ENCODE assay signal across 13 mouse cellular contexts in genomic region chr6:125378621-125379020, GRCm38 (mm10). TPM values are rescaled to one million over a fixed set of nuclear protein-coding genes. Genes with fewer than 3 reads are reported as not detected.
A peak's percentile ranks its signal among the peaks of the same experiment; 100 is the strongest.
DNase-seq lines count a peak whose midpoint lies in the region; ATAC-seq and TF ChIP-seq lines count a peak whose summit lies in the region.
"Had no signal": no experiment of that assay in that cellular context is flagged by ENCODE, and none has a peak within 500 bp of the region (broad histone marks: within the 10 kb centered on the region; RNA-seq: fewer than 3 reads in every experiment).

No protein-coding gene starts in this region.

- WGBS in forebrain, embryonic 10.5 days: 11% methylated on average over 6 of the region's 6 CpGs
- WGBS in forebrain, embryonic 12.5 days: 13% methylated on average over 6 of the region's 6 CpGs
- 15% methylated on average over 6 of the region's 6 CpGs for WGBS in kidney, embryonic 14.5 days
- 71% methylated on average over 6 of the region's 6 CpGs for WGBS in kidney, adult 2 months
- WGBS in embryonic facial prominence, embryonic 10.5 days: 15% methylated on average over 6 of the region's 6 CpGs
- WGBS in liver, embryonic 11.5 days: 23% methylated on average over 6 of the region's 6 CpGs

- H3K27ac ChIP-seq in forebrain, embryonic 10.5 days: no peak overlapping the region
- H3K27ac ChIP-seq in forebrain, embryonic 12.5 days: no peak overlapping the region
- no peak overlapping the region for H3K27ac ChIP-seq in kidney, embryonic 14.5 days (ENCODE audit: low read depth, low read length)
- H3K27ac ChIP-seq in kidney, adult 2 months (ENCODE audit: insufficient read depth, low read depth, low read length): no peak overlapping the region; the same call in 1 of the 2 replicates
- no peak overlapping the region for H3K27ac ChIP-seq in embryonic facial prominence, embryonic 10.5 days (replicated peaks)
- H3K27ac ChIP-seq in liver, embryonic 11.5 days (ENCODE audit: low read depth, low read length): no peak overlapping the region
- H3K27ac ChIP-seq: forebrain, embryonic 13.5 days; hindbrain, embryonic 13.5 days; macrophage had no signal

- H3K4me3 ChIP-seq in forebrain, embryonic 10.5 days: 0 out of 2 replicates have a peak overlapping the region, but pooled peaks have one; percentile 15
- no peak overlapping the region for H3K4me3 ChIP-seq in forebrain, embryonic 12.5 days (replicated peaks)
- H3K4me3 ChIP-seq in kidney, embryonic 14.5 days (ENCODE audit: low read length): no peak overlapping the region
- no peak overlapping the region for H3K4me3 ChIP-seq in kidney, adult 2 months (ENCODE audit: insufficient read depth, low read depth, low read length)
- peak overlapping the region; percentile 29 for H3K4me3 ChIP-seq in embryonic facial prominence, embryonic 10.5 days
- H3K4me3 ChIP-seq in liver, embryonic 11.5 days (ENCODE audit: low read depth, low read length): no peak overlapping the region
- H3K4me3 ChIP-seq: forebrain, embryonic 13.5 days; hindbrain, embryonic 13.5 days had no signal

- no peak overlapping the region for H3K9ac ChIP-seq in forebrain, embryonic 12.5 days
- H3K9ac ChIP-seq in kidney, embryonic 14.5 days (ENCODE audit: low read depth, low read length): no peak overlapping the region
- no peak overlapping the region for H3K9ac ChIP-seq in liver, embryonic 11.5 days (ENCODE audit: low read depth, low read length)
- H3K9ac ChIP-seq: forebrain, embryonic 13.5 days; hindbrain, embryonic 13.5 days had no signal

- H3K4me2 ChIP-seq in forebrain, embryonic 12.5 days: no peak overlapping the region
- peak overlapping the region; percentile 21 for H3K4me2 ChIP-seq in kidney, embryonic 14.5 days (replicated peaks; ENCODE audit: low read depth, low read length)
- H3K4me2 ChIP-seq in liver, embryonic 11.5 days: peak overlapping the region; percentile 33
- H3K4me2 ChIP-seq: forebrain, embryonic 13.5 days; hindbrain, embryonic 13.5 days had no signal

- no peak for DNase-seq in forebrain, embryonic 10.5 days (ENCODE audit: extremely low spot score, low spot score)
- DNase-seq in kidney, adult 2 months: no peak
- no peak for DNase-seq in embryonic facial prominence, embryonic 10.5 days (ENCODE audit: low spot score)
- no peak for DNase-seq in liver, embryonic 11.5 days (ENCODE audit: low spot score)
- no peak for DNase-seq in layer of hippocampus, adult 11-12 months (ENCODE audit: low spot score)
- DNase-seq in thymus, postnatal 25 days: no peak
- DNase-seq: cerebellum, adult 11 months; gastrocnemius, postnatal 14 days had no signal

- no peaks in the 10 kb centered on the region for H3K9me3 ChIP-seq in forebrain, embryonic 10.5 days
- no peaks in the 10 kb centered on the region for H3K9me3 ChIP-seq in forebrain, embryonic 12.5 days
- no peaks in the 10 kb centered on the region for H3K9me3 ChIP-seq in kidney, embryonic 14.5 days (ENCODE audit: control insufficient read depth, low read length)
- H3K9me3 ChIP-seq in embryonic facial prominence, embryonic 10.5 days: no peaks in the 10 kb centered on the region
- no peaks in the 10 kb centered on the region for H3K9me3 ChIP-seq in liver, embryonic 11.5 days (ENCODE audit: control insufficient read depth, low read length)
- H3K9me3 ChIP-seq: forebrain, embryonic 13.5 days; hindbrain, embryonic 13.5 days had no signal

- peaks cover 83% of the 10 kb centered on the region for H3K27me3 ChIP-seq in forebrain, embryonic 10.5 days (ENCODE audit: poor library complexity, severe bottlenecking)
- H3K27me3 ChIP-seq in forebrain, embryonic 12.5 days: peaks cover 83% of the 10 kb centered on the region
- H3K27me3 ChIP-seq in kidney, embryonic 14.5 days (ENCODE audit: control insufficient read depth, insufficient read depth, low read length): peaks cover 18% of the 10 kb centered on the region
- H3K27me3 ChIP-seq in kidney, adult 2 months (replicated peaks; ENCODE audit: control insufficient read depth, insufficient read depth, low read length): no peaks in the 10 kb centered on the region
- H3K27me3 ChIP-seq in embryonic facial prominence, embryonic 10.5 days (replicated peaks; ENCODE audit: low read depth, poor library complexity, severe bottlenecking): peaks cover 95% of the 10 kb centered on the region
- peaks cover 48% of the 10 kb centered on the region for H3K27me3 ChIP-seq in liver, embryonic 11.5 days (replicated peaks; ENCODE audit: control insufficient read depth, insufficient read depth, low read length)

- H3K36me3 ChIP-seq in forebrain, embryonic 10.5 days (replicated peaks): no peaks in the 10 kb centered on the region
- no peaks in the 10 kb centered on the region for H3K36me3 ChIP-seq in forebrain, embryonic 12.5 days (replicated peaks)
- H3K36me3 ChIP-seq in kidney, embryonic 14.5 days (ENCODE audit: control insufficient read depth, insufficient read depth, low read length): no peaks in the 10 kb centered on the region
- no peaks in the 10 kb centered on the region for H3K36me3 ChIP-seq in kidney, adult 2 months (ENCODE audit: control insufficient read depth, insufficient read depth, low read length)
- no peaks in the 10 kb centered on the region for H3K36me3 ChIP-seq in embryonic facial prominence, embryonic 10.5 days (replicated peaks)
- H3K36me3 ChIP-seq in liver, embryonic 11.5 days (ENCODE audit: control insufficient read depth, insufficient read depth, low read length): no peaks in the 10 kb centered on the region
- H3K36me3 ChIP-seq: hindbrain, embryonic 13.5 days had no signal

- H3K4me1 ChIP-seq in forebrain, embryonic 10.5 days: peaks cover 30% of the 10 kb centered on the region
- H3K4me1 ChIP-seq in forebrain, embryonic 12.5 days: peaks cover 26% of the 10 kb centered on the region
- H3K4me1 ChIP-seq in kidney, embryonic 14.5 days (ENCODE audit: control insufficient read depth, insufficient read depth, low read length): peaks cover 34% of the 10 kb centered on the region
- H3K4me1 ChIP-seq in kidney, adult 2 months (ENCODE audit: control insufficient read depth, insufficient read depth, low read length): peaks cover 11% of the 10 kb centered on the region
- H3K4me1 ChIP-seq in embryonic facial prominence, embryonic 10.5 days: peaks cover 33% of the 10 kb centered on the region
- peaks cover 14% of the 10 kb centered on the region for H3K4me1 ChIP-seq in liver, embryonic 11.5 days (replicated peaks; ENCODE audit: control insufficient read depth, insufficient read depth, low read length)

- TF ChIP-seq CTCF in kidney, adult 2 months (conservative IDR thresholded peaks at IDR 0.05; ENCODE audit: insufficient read depth, insufficient read length, low read depth, low read length): no peak

- no peak for ATAC-seq in forebrain, embryonic 12.5 days (ENCODE audit: low FRiP score)
- ATAC-seq in kidney, embryonic 14.5 days (ENCODE audit: low FRiP score, low TSS enrichment): no peak
- ATAC-seq in liver, embryonic 11.5 days (replicated peaks; ENCODE audit: low FRiP score): no peak
- ATAC-seq: forebrain, embryonic 13.5 days had no signal

- no peak for TF ChIP-seq POLR2A in kidney, adult 2 months (IDR thresholded peaks at IDR 0.05; ENCODE audit: low read depth, low read length)

RNA-seq across cellular contexts. Expression of gene Plekhg6, which starts 2.0 kb away (rescaled TPM):
- 0.07 TPM in 2 replicates for polyA plus RNA-seq in forebrain, embryonic 10.5 days (2016; fragmentation: Nextera tagmentation; extraction: Ambion mirVana)
- 0.05 and 0.09 TPM in 2 replicates for polyA plus RNA-seq in forebrain, embryonic 12.5 days (2016; fragmentation: Nextera tagmentation; extraction: Ambion mirVana)
- 3.8 and 6.1 TPM in 2 replicates for polyA plus RNA-seq in kidney, embryonic 14.5 days (2014; fragmentation: Nextera tagmentation; extraction: Ambion mirVana)
- 6.1 and 7.1 TPM in 2 replicates for polyA plus RNA-seq in kidney, adult 2 months (2012; rRNA removed)
- polyA plus RNA-seq in embryonic facial prominence, embryonic 10.5 days (2016; fragmentation: Nextera tagmentation; extraction: Ambion mirVana): 0.21 and 0.32 TPM in 2 replicates
- polyA plus RNA-seq in liver, embryonic 11.5 days (2014; fragmentation: Nextera tagmentation; extraction: Ambion mirVana): 0.30 and 0.35 TPM in 2 replicates
- polyA plus RNA-seq: macrophage had no signal

RNA-seq across cellular contexts. Expression of gene Tnfrsf1a, which starts 29.5 kb away (rescaled TPM):
- polyA plus RNA-seq in forebrain, embryonic 10.5 days (2016; fragmentation: Nextera tagmentation; extraction: Ambion mirVana): 24.1 and 24.4 TPM in 2 replicates
- polyA plus RNA-seq in forebrain, embryonic 12.5 days (2016; fragmentation: Nextera tagmentation; extraction: Ambion mirVana): 16.6 and 19.3 TPM in 2 replicates
- polyA plus RNA-seq in kidney, embryonic 14.5 days (2014; fragmentation: Nextera tagmentation; extraction: Ambion mirVana): 67.1 and 69.3 TPM in 2 replicates
- 98.6 and 109 TPM in 2 replicates for polyA plus RNA-seq in kidney, adult 2 months (2012; rRNA removed)
- 33.4 and 34.8 TPM in 2 replicates for polyA plus RNA-seq in embryonic facial prominence, embryonic 10.5 days (2016; fragmentation: Nextera tagmentation; extraction: Ambion mirVana)
- polyA plus RNA-seq in liver, embryonic 11.5 days (2014; fragmentation: Nextera tagmentation; extraction: Ambion mirVana): 37.0 and 38.0 TPM in 2 replicates

RNA-seq across cellular contexts. Expression of gene Scnn1a, which starts 58.2 kb away (rescaled TPM):
- polyA plus RNA-seq in forebrain, embryonic 10.5 days (2016; fragmentation: Nextera tagmentation; extraction: Ambion mirVana): 0.20 and 0.30 TPM in 2 replicates
- polyA plus RNA-seq in forebrain, embryonic 12.5 days (2016; fragmentation: Nextera tagmentation; extraction: Ambion mirVana): 0.24 and 0.49 TPM in 2 replicates
- 2.5 and 3.3 TPM in 2 replicates for polyA plus RNA-seq in kidney, embryonic 14.5 days (2014; fragmentation: Nextera tagmentation; extraction: Ambion mirVana)
- 83.5 and 89.5 TPM in 2 replicates for polyA plus RNA-seq in kidney, adult 2 months (2012; rRNA removed)
- 0.57 and 0.87 TPM in 2 replicates for polyA plus RNA-seq in embryonic facial prominence, embryonic 10.5 days (2016; fragmentation: Nextera tagmentation; extraction: Ambion mirVana)
- polyA plus RNA-seq in liver, embryonic 11.5 days (2014; fragmentation: Nextera tagmentation; extraction: Ambion mirVana): 0.55 and 0.74 TPM in 2 replicates

Comparison
In these comparisons a context has a peak if more than half of its experiments do, and no peak if none do; other contexts are left out.
1. H3K4me3 ChIP-seq: peak in forebrain, embryonic 10.5 days (single experiment) and embryonic facial prominence, embryonic 10.5 days (single experiment); none in forebrain, embryonic 12.5 days (single experiment), kidney, embryonic 14.5 days (single experiment), kidney, adult 2 months (single experiment) and liver, embryonic 11.5 days (single experiment).
2. RNA of gene Scnn1a, which starts 58.2 kb away (polyA plus RNA-seq): 83.5 to 89.5 TPM in kidney, adult 2 months; 2.5 to 3.3 TPM in kidney, embryonic 14.5 days, 0.57 to 0.87 TPM in embryonic facial prominence, embryonic 10.5 days, 0.55 to 0.74 TPM in liver, embryonic 11.5 days, 0.24 to 0.49 TPM in forebrain, embryonic 12.5 days and 0.20 to 0.30 TPM in forebrain, embryonic 10.5 days; every median in the first group is over 10 times any median in the second.